Mouse (Mus musculus) limb, embryonic 15.5 days (tissue): Measurements from ENCODE around the gene Apaf1. TPM values are rescaled to one million over a fixed set of nuclear protein-coding genes. Genes with fewer than 3 reads are reported as not detected.

Experiments
- ATAC-seq: fragments of 200-750 bp; cut with Nextera tagmentation; 2 replicates; pipeline ENCODE4 v1.8.0; 2017; ENCODE audit warnings: low read depth, moderate TSS enrichment; ENCODE audit not compliant: insufficient number of reproducible peaks, low FRiP score, low TSS enrichment
- H3K27ac ChIP-seq: fragments of 300-500 bp; sonication (generic); 2 replicates; pipeline ENCODE4 v1.5.1; 2015; ENCODE audit warnings: moderate library complexity, mild to moderate bottlenecking, inconsistent platforms
- H3K27me3 ChIP-seq: fragments of 300-500 bp; sonication (generic); 2 replicates; pipeline ENCODE4 v1.6.1; 2015; ENCODE audit warnings: inconsistent platforms
- H3K36me3 ChIP-seq: fragments of 300-500 bp; sonication (generic); 2 replicates; pipeline ENCODE4 v1.6.1; 2015; ENCODE audit warnings: inconsistent platforms
- H3K4me1 ChIP-seq: fragments of 300-500 bp; sonication (generic); 2 replicates; pipeline ENCODE4 v1.6.1; 2015; ENCODE audit warnings: inconsistent platforms
- H3K4me2 ChIP-seq: fragments of 300-500 bp; sonication (generic); 2 replicates; pipeline ENCODE4 v1.6.1; 2015; ENCODE audit warnings: mild to moderate bottlenecking, inconsistent platforms
- H3K4me3 ChIP-seq: fragments of 300-500 bp; sonication (generic); 2 replicates; pipeline ENCODE4 v1.5.1; 2015; ENCODE audit warnings: mild to moderate bottlenecking, inconsistent platforms
- H3K9ac ChIP-seq: fragments of 300-500 bp; sonication (generic); 2 replicates; pipeline ENCODE4 v1.6.1; 2015; ENCODE audit warnings: inconsistent platforms
- H3K9me3 ChIP-seq: fragments of 300-500 bp; sonication (generic); 2 replicates; pipeline ENCODE4 v1.6.1; 2016; ENCODE audit warnings: inconsistent platforms
- WGBS: fragments of 180-500 bp; shearing (Covaris S2); methylation state at CpG from one replicate; pipeline ENCODE4 v1.1.7; 2015; 5-methylcytosine and 5-hydroxymethylcytosine counted together
- polyA plus RNA-seq: library from polyadenylated mRNA; unstranded; fragments of >200 nt; fragmentation: Nextera tagmentation; extraction: Ambion mirVana; gene quantifications from 2 replicates; pipeline ENCODE4 v1.2.1, GENCODE M21; 2015

The Apaf1 gene
- polyA plus RNA-seq, result 19.4 and 24.3 TPM in 2 replicates

- Histone ChIP-seq H3K9ac (peak within 1 kb of the TSS; percentile 91), H3K9me3 (no peaks in the 10 kb centered on the region), H3K4me2 (peak within 1 kb of the TSS; percentile 49), H3K4me3 (peak within 1 kb of the TSS; percentile 96), H3K36me3 (peaks cover 6% of the 10 kb centered on the region), H3K27ac (peak within 1 kb of the TSS; percentile 92), H3K4me1 (no peaks in the 10 kb centered on the region), H3K27me3 (no peaks in the 10 kb centered on the region)
- peak; percentile 94 for ATAC-seq
- WGBS, result under 1% methylated on average over 82 of the region's 87 CpGs
Measured at GRCm38 (mm10) chr10:91082550-91083392, at the start of gene Apaf1, which contains the start of gene Ikbip. TSS of gene Apaf1 (minus strand) at chr10:91082770. TSS of gene Ikbip (plus strand) at chr10:91082940.

GRCm38 (mm10) chr10:91131565-91131964, 49.0 kb upstream of the Apaf1 start:
- no peaks in the 10 kb centered on the region for H3K9me3 ChIP-seq
- H3K27ac ChIP-seq, result no peak overlapping the region
- 81% methylated on average over 1 of the region's 1 CpGs for WGBS
- H3K27me3 ChIP-seq, result no peaks in the 10 kb centered on the region
- H3K36me3 ChIP-seq, result no peaks in the 10 kb centered on the region
- no peak overlapping the region for H3K9ac ChIP-seq
- H3K4me2 ChIP-seq, result no peak overlapping the region
- ATAC-seq, result no peak
- no peak overlapping the region for H3K4me3 ChIP-seq
- no peaks in the 10 kb centered on the region for H3K4me1 ChIP-seq

- ATAC-seq, result no peak
- WGBS, result 96% methylated on average over 3 of the region's 3 CpGs
- Histone ChIP-seq H3K27me3 (no peaks in the 10 kb centered on the region), H3K4me3 (no peak overlapping the region), H3K9ac (no peak overlapping the region), H3K36me3 (no peaks in the 10 kb centered on the region), H3K4me2 (no peak overlapping the region), H3K27ac (no peak overlapping the region), H3K4me1 (no peaks in the 10 kb centered on the region), H3K9me3 (no peaks in the 10 kb centered on the region)
Measured at GRCm38 (mm10) chr10:91130792-91131191, 48.2 kb upstream of the Apaf1 start.

GRCm38 (mm10) chr10:91128551-91129160, 46.1 kb upstream of the Apaf1 start:
- H3K4me2 ChIP-seq, result no peak overlapping the region
- no peaks in the 10 kb centered on the region for H3K27me3 ChIP-seq
- H3K36me3 ChIP-seq, result no peaks in the 10 kb centered on the region
- H3K4me3 ChIP-seq, result no peak overlapping the region
- 72% methylated on average over 1 of the region's 1 CpGs for WGBS
- H3K9ac ChIP-seq, result no peak overlapping the region
- no peak for ATAC-seq
- no peak overlapping the region for H3K27ac ChIP-seq
- no peaks in the 10 kb centered on the region for H3K9me3 ChIP-seq
- no peaks in the 10 kb centered on the region for H3K4me1 ChIP-seq

- Histone ChIP-seq H3K9me3 (no peaks in the 10 kb centered on the region), H3K36me3 (no peaks in the 10 kb centered on the region), H3K27ac (no peak overlapping the region), H3K4me1 (0 out of 2 replicates have a peak, but pooled peaks cover 3% of the 10 kb centered on the region), H3K27me3 (no peaks in the 10 kb centered on the region), H3K4me2 (no peak overlapping the region), H3K9ac (no peak overlapping the region), H3K4me3 (no peak overlapping the region)
- no peak for ATAC-seq
- WGBS, result 84% methylated on average over 2 of the region's 2 CpGs
Measured at GRCm38 (mm10) chr10:91127395-91127794, 44.8 kb upstream of the Apaf1 start.

- H3K4me1 ChIP-seq, result peaks cover 7% of the 10 kb centered on the region
- 75% methylated on average over 10 of the region's 10 CpGs for WGBS
- no peak overlapping the region for H3K4me3 ChIP-seq
- no peak overlapping the region for H3K27ac ChIP-seq
- no peak overlapping the region for H3K9ac ChIP-seq
- H3K27me3 ChIP-seq, result no peaks in the 10 kb centered on the region
- H3K9me3 ChIP-seq, result no peaks in the 10 kb centered on the region
- H3K36me3 ChIP-seq, result peaks cover 4% of the 10 kb centered on the region; the same call in 1 of the 2 replicates
- no peak overlapping the region for H3K4me2 ChIP-seq
- ATAC-seq, result no peak
Measured at GRCm38 (mm10) chr10:91126618-91127355, 44.2 kb upstream of the Apaf1 start.

- peak within 1 kb of the TSS; percentile 100 for H3K4me3 ChIP-seq
- no peaks in the 10 kb centered on the region for H3K27me3 ChIP-seq
- H3K27ac ChIP-seq, result peak within 1 kb of the TSS; percentile 91
- H3K9me3 ChIP-seq, result no peaks in the 10 kb centered on the region
- peak; percentile 100 for ATAC-seq
- H3K4me2 ChIP-seq, result peak within 1 kb of the TSS; percentile 72
- 12% methylated on average over 59 of the region's 59 CpGs for WGBS
- peaks cover 26% of the 10 kb centered on the region for H3K36me3 ChIP-seq
- H3K9ac ChIP-seq, result peak within 1 kb of the TSS; percentile 95
- H3K4me1 ChIP-seq, result peaks cover 7% of the 10 kb centered on the region
Measured at GRCm38 (mm10) chr10:91123828-91124822, 41.6 kb upstream of the Apaf1 start, which contains the start of gene Slc25a3. TSS of gene Slc25a3 (minus strand) at chr10:91124059.

- ATAC-seq, result peak; percentile 50
- peaks cover 32% of the 10 kb centered on the region for H3K36me3 ChIP-seq
- H3K9ac ChIP-seq, result peak overlapping the region; percentile 95
- peaks cover 7% of the 10 kb centered on the region for H3K4me1 ChIP-seq
- H3K27ac ChIP-seq, result peak overlapping the region; percentile 91
- no peaks in the 10 kb centered on the region for H3K9me3 ChIP-seq
- H3K27me3 ChIP-seq, result no peaks in the 10 kb centered on the region
- peak overlapping the region; percentile 100 for H3K4me3 ChIP-seq
- under 1% methylated on average over 44 of the region's 44 CpGs for WGBS
- peak overlapping the region; percentile 72 for H3K4me2 ChIP-seq
Measured at GRCm38 (mm10) chr10:91123281-91123827, 40.8 kb upstream of the Apaf1 start.

- no peaks in the 10 kb centered on the region for H3K27me3 ChIP-seq
Measured at GRCm38 (mm10) chr10:91122646-91123045, 40.1 kb upstream of the Apaf1 start.

GRCm38 (mm10) chr10:91116958-91117357, 34.4 kb upstream of the Apaf1 start:
- Histone ChIP-seq H3K9ac (no peak overlapping the region), H3K4me3 (no peak overlapping the region), H3K27me3 (no peaks in the 10 kb centered on the region), H3K9me3 (no peaks in the 10 kb centered on the region), H3K36me3 (peaks cover 88% of the 10 kb centered on the region), H3K4me1 (peaks cover 2% of the 10 kb centered on the region), H3K4me2 (no peak overlapping the region), H3K27ac (no peak overlapping the region)
- 93% methylated on average over 12 of the region's 12 CpGs for WGBS
- no peak for ATAC-seq

More at GRCm38 (mm10) chr10:91122646-91123045, 40.1 kb upstream of the Apaf1 start:
- Histone ChIP-seq H3K27ac (no peak overlapping the region), H3K36me3 (peaks cover 38% of the 10 kb centered on the region), H3K4me2 (peak overlapping the region; percentile 72), H3K9ac (peak overlapping the region; percentile 95), H3K9me3 (no peaks in the 10 kb centered on the region), H3K4me1 (peaks cover 7% of the 10 kb centered on the region), H3K4me3 (peak overlapping the region; percentile 100)
- WGBS, result 15% methylated on average over 6 of the region's 6 CpGs
- no peak for ATAC-seq
